Mouse (Mus musculus) heart, postnatal 0 days (tissue): ENCODE results near the gene Trdn.

Experiments
- CTCF ChIP-seq: IDR thresholded peaks from 2 replicates; pipeline ENCODE4 v1.5.1; 2016; ENCODE audit warnings: antibody characterized with exemption, control low read depth, low read depth
- EP300 ChIP-seq: IDR thresholded peaks from 2 replicates; pipeline ENCODE4 v1.6.1; 2016; ENCODE audit warnings: antibody characterized with exemption, low read depth

- TF ChIP-seq CTCF (no peak), EP300 (no peak)
Observed at GRCm38 (mm10) chr10:33082961-33083626, 2.7 kb downstream of the Trdn start.
